15 mouse cellular contexts compared by ENCODE assay signal in the genomic region with DNA sequence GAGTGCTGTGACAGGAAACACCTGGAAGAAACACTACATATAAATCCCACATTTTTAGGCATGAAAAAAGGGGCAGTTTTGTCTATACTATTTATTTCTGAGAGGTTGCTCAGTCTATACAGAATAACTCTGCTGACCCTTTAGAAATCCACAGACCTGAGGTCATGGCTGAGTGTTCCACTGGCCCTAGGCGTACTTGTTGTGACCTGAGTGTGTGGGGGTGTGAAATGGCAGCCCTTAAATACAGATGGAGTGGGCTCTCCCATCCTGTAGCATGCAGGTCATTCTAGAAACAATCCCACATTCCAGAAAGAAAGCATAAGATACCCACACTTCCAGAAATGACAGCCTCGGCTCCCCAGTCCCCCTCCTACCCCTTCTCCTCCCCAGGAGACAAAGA.
DNase-seq lines count a peak whose midpoint lies in the region; ATAC-seq and TF ChIP-seq lines count a peak whose summit lies in the region.
"Had no signal": no experiment of that assay in that cellular context is flagged by ENCODE, and none has a peak within 500 bp of the region (broad histone marks: within the 10 kb centered on the region; RNA-seq: fewer than 3 reads in every experiment).

No protein-coding gene starts in this region.

- no peaks in the 10 kb centered on the region for H3K9me3 ChIP-seq in embryonic facial prominence, embryonic 10.5 days
- H3K9me3 ChIP-seq in embryonic facial prominence, embryonic 13.5 days, result no peaks in the 10 kb centered on the region
- H3K9me3 ChIP-seq in hindbrain, embryonic 13.5 days, result no peaks in the 10 kb centered on the region
- no peaks in the 10 kb centered on the region for H3K9me3 ChIP-seq in midbrain, embryonic 12.5 days
- H3K9me3 ChIP-seq: megakaryocyte, embryonic 14.5 days; stomach, embryonic 15.5 days had no signal

- intact Hi-C loops in gastrocnemius, adult 2 months (cut with DNase I), result no loop called here

- H3K4me3 ChIP-seq in embryonic facial prominence, embryonic 10.5 days, result no peak overlapping the region
- H3K4me3 ChIP-seq in embryonic facial prominence, embryonic 13.5 days, result no peak overlapping the region
- no peak overlapping the region for H3K4me3 ChIP-seq in hindbrain, embryonic 13.5 days
- H3K4me3 ChIP-seq in midbrain, embryonic 12.5 days, result no peak overlapping the region
- H3K4me3 ChIP-seq in gastrocnemius, adult 2 months, result no peak overlapping the region
- H3K4me3 ChIP-seq: heart, adult 2 months; megakaryocyte, embryonic 14.5 days; stomach, embryonic 15.5 days had no signal

- peak overlapping the region; percentile 51; the same call in 1 of the 2 replicates for H3K27ac ChIP-seq in embryonic facial prominence, embryonic 10.5 days (replicated peaks)
- H3K27ac ChIP-seq in embryonic facial prominence, embryonic 13.5 days, result no peak overlapping the region
- H3K27ac ChIP-seq in hindbrain, embryonic 13.5 days, result peak overlapping the region; percentile 80
- peak overlapping the region; percentile 67 for H3K27ac ChIP-seq in midbrain, embryonic 12.5 days (replicated peaks)
- H3K27ac ChIP-seq in gastrocnemius, adult 2 months, result no peak overlapping the region
- H3K27ac ChIP-seq: heart, adult 2 months had no signal

- no peak overlapping the region for H3K4me2 ChIP-seq in embryonic facial prominence, embryonic 13.5 days
- no peak overlapping the region for H3K4me2 ChIP-seq in hindbrain, embryonic 13.5 days
- 0 out of 2 replicates have a peak overlapping the region, but pooled peaks have one; percentile 22 for H3K4me2 ChIP-seq in midbrain, embryonic 12.5 days (replicated peaks)
- H3K4me2 ChIP-seq: stomach, embryonic 15.5 days had no signal

- TF ChIP-seq CTCF in gastrocnemius, adult 2 months (IDR thresholded peaks at IDR 0.05), result no peak

- H3K36me3 ChIP-seq in embryonic facial prominence, embryonic 10.5 days (replicated peaks), result peaks cover 19% of the 10 kb centered on the region
- peaks cover 13% of the 10 kb centered on the region for H3K36me3 ChIP-seq in embryonic facial prominence, embryonic 13.5 days
- H3K36me3 ChIP-seq in hindbrain, embryonic 13.5 days, result peaks cover 6% of the 10 kb centered on the region
- H3K36me3 ChIP-seq in midbrain, embryonic 12.5 days, result peaks cover 9% of the 10 kb centered on the region
- H3K36me3 ChIP-seq: stomach, embryonic 15.5 days had no signal

- no peaks in the 10 kb centered on the region for H3K27me3 ChIP-seq in embryonic facial prominence, embryonic 10.5 days (replicated peaks; ENCODE audit: low read depth, poor library complexity, severe bottlenecking)
- no peaks in the 10 kb centered on the region for H3K27me3 ChIP-seq in embryonic facial prominence, embryonic 13.5 days
- H3K27me3 ChIP-seq in hindbrain, embryonic 13.5 days, result no peaks in the 10 kb centered on the region
- H3K27me3 ChIP-seq in midbrain, embryonic 12.5 days, result no peaks in the 10 kb centered on the region
- H3K27me3 ChIP-seq: megakaryocyte, embryonic 14.5 days; stomach, embryonic 15.5 days had no signal

- H3K4me1 ChIP-seq in embryonic facial prominence, embryonic 10.5 days, result peaks cover 34% of the 10 kb centered on the region
- peaks cover 37% of the 10 kb centered on the region for H3K4me1 ChIP-seq in embryonic facial prominence, embryonic 13.5 days
- H3K4me1 ChIP-seq in hindbrain, embryonic 13.5 days (replicated peaks), result peaks cover 17% of the 10 kb centered on the region
- peaks cover 18% of the 10 kb centered on the region for H3K4me1 ChIP-seq in midbrain, embryonic 12.5 days
- H3K4me1 ChIP-seq: megakaryocyte, embryonic 14.5 days had no signal

- no peak for DNase-seq in embryonic facial prominence, embryonic 10.5 days (ENCODE audit: low spot score)
- no peak for DNase-seq in spleen, postnatal 10 days (ENCODE audit: low spot score in 2 of 2)
- no peak for DNase-seq in gastrocnemius, adult 2 months
- DNase-seq in adrenal gland, postnatal 25 days, result no peak
- DNase-seq: cerebellum, adult 18-20 months; heart, adult 2 months; heart, postnatal 10 days; kidney, adult 8-10 months had no signal

- no peak for ATAC-seq in embryonic facial prominence, embryonic 13.5 days (ENCODE audit: insufficient number of reproducible peaks, insufficient read depth, low FRiP score, low TSS enrichment, low read depth)
- ATAC-seq in hindbrain, embryonic 13.5 days (ENCODE audit: low FRiP score), result peak; percentile 40; the same call in 1 of the 2 replicates
- peak; percentile 31; the same call in 1 of the 2 replicates for ATAC-seq in midbrain, embryonic 12.5 days (ENCODE audit: low FRiP score, low read depth)
- ATAC-seq: activated CD4-positive, CD25-positive, alpha-beta regulatory T cell, adult 4 months; CD4-positive, CD25-positive, alpha-beta regulatory T cell, adult 4 months had no signal

- peak overlapping the region; percentile 12; the same call in 1 of the 2 replicates for H3K9ac ChIP-seq in embryonic facial prominence, embryonic 13.5 days
- no peak overlapping the region for H3K9ac ChIP-seq in hindbrain, embryonic 13.5 days
- H3K9ac ChIP-seq in midbrain, embryonic 12.5 days (replicated peaks), result no peak overlapping the region
- H3K9ac ChIP-seq: stomach, embryonic 15.5 days had no signal

- WGBS in embryonic facial prominence, embryonic 10.5 days, result 46% methylated on average over 2 of the region's 2 CpGs
- WGBS in embryonic facial prominence, embryonic 13.5 days, result 35% methylated on average over 2 of the region's 2 CpGs
- WGBS in hindbrain, embryonic 13.5 days, result 48% methylated on average over 2 of the region's 2 CpGs
- WGBS in midbrain, embryonic 12.5 days, result 25% methylated on average over 2 of the region's 2 CpGs

Comparison
In these comparisons a context has a peak if more than half of its experiments do, and no peak if none do; other contexts are left out.
1. H3K27ac ChIP-seq: peak in embryonic facial prominence, embryonic 10.5 days (single experiment), hindbrain, embryonic 13.5 days (single experiment) and midbrain, embryonic 12.5 days (single experiment); none in embryonic facial prominence, embryonic 13.5 days (single experiment) and gastrocnemius, adult 2 months (single experiment).